Mouse (Mus musculus): ENCODE results near the gene Engase.

DNA sequence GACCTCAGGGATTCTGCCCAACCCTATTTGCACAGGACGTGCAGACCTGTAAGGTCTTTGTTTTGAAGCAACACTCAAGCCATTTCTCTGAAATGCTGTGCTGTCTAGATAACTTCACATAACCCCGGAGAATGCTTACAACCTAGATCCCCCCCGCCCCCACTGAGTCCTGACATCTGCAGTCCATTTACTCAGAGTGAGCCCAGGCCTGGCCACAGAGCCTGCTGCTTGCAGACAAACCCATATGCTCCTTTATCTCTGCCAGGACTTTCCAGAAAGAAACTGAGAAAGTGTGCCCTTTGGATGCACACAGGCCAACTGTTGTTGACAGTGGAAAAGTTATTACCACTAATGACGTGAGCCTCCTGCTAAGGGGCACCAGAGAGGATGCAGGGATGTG lies 29.3 kb upstream of the Engase start:
- TF ChIP-seq POLR2A (IDR thresholded peaks at IDR 0.05; ENCODE audit: control insufficient read depth, low read depth, low read length) (no peak), CTCF (IDR thresholded peaks at IDR 0.05; ENCODE audit: control insufficient read depth, insufficient read depth, insufficient replicate concordance, low read depth, low read length) (no peak)

All from testis, adult 2 months (tissue).